Mouse (Mus musculus) heart, postnatal 0 days (tissue): ENCODE measurements at regions not wholly inside any gene's neighbourhood (a gene's known extent, or its start where the extent isn't known, plus 50 kb on each side); places are given as distances from the start of the nearest gene placed in this dataset.

Experiments used
- CTCF ChIP-seq: IDR thresholded peaks from 2 replicates; pipeline ENCODE4 v1.5.1; 2016; ENCODE audit warnings: antibody characterized with exemption, control low read depth, low read depth
- EP300 ChIP-seq: IDR thresholded peaks from 2 replicates; pipeline ENCODE4 v1.6.1; 2016; ENCODE audit warnings: antibody characterized with exemption, low read depth

DNA sequence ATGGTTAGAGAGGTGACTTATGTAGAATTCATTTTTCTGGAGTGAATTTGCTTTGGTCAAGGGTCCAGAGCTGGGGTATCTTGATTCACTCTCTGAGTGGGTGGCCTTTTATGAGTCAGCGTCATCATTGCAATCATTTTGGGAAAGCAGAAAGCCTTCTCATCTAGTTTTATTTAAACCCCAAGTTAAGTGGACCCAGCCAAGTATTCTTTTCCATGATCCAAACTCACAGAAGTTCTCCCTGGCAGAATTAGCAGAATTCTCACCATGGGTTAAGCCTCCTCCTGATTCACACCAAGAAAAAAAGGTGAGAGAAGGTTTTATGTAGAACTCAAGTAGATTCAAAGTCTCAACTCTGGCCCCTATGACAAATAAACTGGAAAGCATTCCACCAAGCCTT is 211.8 kb downstream of the Sox11 start:
- TF ChIP-seq CTCF (no peak), EP300 (no peak)
